Mouse (Mus musculus): ENCODE results near the gene Olfr316. TPM values are rescaled to one million over a fixed set of nuclear protein-coding genes. Genes with fewer than 3 reads are reported as not detected.

Gene Olfr316
- total RNA-seq, 2 experiments from 2014 or later: not detected

Other genes with a start within 250 kb of the Olfr316 start
- not detected for gene Olfr330, start 217.9 kb upstream of the Olfr316 start, total RNA-seq (2021)
- not detected for gene Olfr329-ps, start 206.3 kb upstream of the Olfr316 start, total RNA-seq (2021)
- under 1 TPM in 1 of 2 experiments, not detected in 1; 0.10 TPM for gene Olfr328, start 197.1 kb upstream of the Olfr316 start, total RNA-seq (2021)
- not detected for gene Olfr224, start 182.2 kb upstream of the Olfr316 start, total RNA-seq (2021)
- not detected for gene Olfr325, start 175.0 kb upstream of the Olfr316 start, total RNA-seq (2021)
- not detected for gene Olfr324, start 157.6 kb upstream of the Olfr316 start, total RNA-seq (2021)
- gene 2210407C18Rik, start 136.7 kb upstream of the Olfr316 start, total RNA-seq (2021): not detected
- not detected for gene Olfr323, start 122.2 kb upstream of the Olfr316 start, total RNA-seq (2021)
- not detected for gene Trim58, start 112.3 kb upstream of the Olfr316 start, total RNA-seq (2021)
- gene Olfr322, start 94.0 kb upstream of the Olfr316 start, total RNA-seq (2021): not detected
- gene Olfr320, start 71.6 kb upstream of the Olfr316 start, total RNA-seq (2021): not detected
- not detected for gene Olfr319, start 53.6 kb upstream of the Olfr316 start, total RNA-seq (2021)
- gene Olfr318, start 28.7 kb upstream of the Olfr316 start, total RNA-seq (2021): not detected
- gene Olfr317, start 13.5 kb upstream of the Olfr316 start, total RNA-seq (2021): not detected
- not detected for gene Olfr315, start 20.5 kb downstream of the Olfr316 start, total RNA-seq (2021)
- not detected for gene Olfr314, start 30.2 kb downstream of the Olfr316 start, total RNA-seq (2021)
- not detected for gene Fam183b, start 49.2 kb downstream of the Olfr316 start, total RNA-seq (2021)
- not detected for gene Olfr313, start 62.3 kb downstream of the Olfr316 start, total RNA-seq (2021)
- gene Olfr312, start 76.5 kb downstream of the Olfr316 start, total RNA-seq (2021): not detected
- gene Olfr311, start 86.5 kb downstream of the Olfr316 start, total RNA-seq (2021): not detected
- 1 to 10 TPM in 1 of 2 experiments, under 1 TPM in 1; 0.61 to 1.0 TPM for gene Gm12258, start 94.4 kb downstream of the Olfr316 start, total RNA-seq (2021)
- 1 to 10 TPM in 1 of 2 experiments, under 1 TPM in 1; 0.90 to 1.4 TPM for gene 2810021J22Rik, start 114.5 kb downstream of the Olfr316 start, total RNA-seq (2021)
- gene Zfp39, start 151.5 kb downstream of the Olfr316 start, total RNA-seq (2021): 1 to 10 TPM; 2.7 to 3.0 TPM
- not detected for gene Btnl10, start 165.2 kb downstream of the Olfr316 start, total RNA-seq (2021)
- gene Rnf187, start 186.2 kb downstream of the Olfr316 start, total RNA-seq (2021): 100 to 1,000 TPM in 1 of 2 experiments, 10 to 100 TPM in 1; 99.3 to 105 TPM
- 1 to 10 TPM; 1.1 to 1.2 TPM for gene Hist3h2ba, start 196.2 kb downstream of the Olfr316 start, total RNA-seq (2021)
- gene Hist3h2a, start 202.0 kb downstream of the Olfr316 start, total RNA-seq (2021): 10 to 100 TPM; 10.1 to 11.1 TPM
- under 1 TPM; 0.13 to 0.18 TPM for gene Trim17, start 202.0 kb downstream of the Olfr316 start, total RNA-seq (2021)
- gene Trim11, start 225.4 kb downstream of the Olfr316 start, total RNA-seq (2021): 1 to 10 TPM; 6.7 to 8.1 TPM